Mouse (Mus musculus) cerebellum, adult 2 months (tissue): ENCODE results near the gene Ano4.

Experiments
- CTCF ChIP-seq: fragments of 200-500 bp; IDR thresholded peaks from 2 replicates; pipeline ENCODE4 v1.5.1; 2011; ENCODE audit warnings: low read depth, mild to moderate bottlenecking, control low read depth, low read length, moderate library complexity, borderline replicate concordance; ENCODE audit not compliant: insufficient read depth
- POLR2A ChIP-seq: fragments of 200-500 bp; IDR thresholded peaks from 2 replicates; pipeline ENCODE4 v1.6.1; 2011; ENCODE audit warnings: low read length, control low read depth, borderline replicate concordance; ENCODE audit not compliant: insufficient read depth

DNA sequence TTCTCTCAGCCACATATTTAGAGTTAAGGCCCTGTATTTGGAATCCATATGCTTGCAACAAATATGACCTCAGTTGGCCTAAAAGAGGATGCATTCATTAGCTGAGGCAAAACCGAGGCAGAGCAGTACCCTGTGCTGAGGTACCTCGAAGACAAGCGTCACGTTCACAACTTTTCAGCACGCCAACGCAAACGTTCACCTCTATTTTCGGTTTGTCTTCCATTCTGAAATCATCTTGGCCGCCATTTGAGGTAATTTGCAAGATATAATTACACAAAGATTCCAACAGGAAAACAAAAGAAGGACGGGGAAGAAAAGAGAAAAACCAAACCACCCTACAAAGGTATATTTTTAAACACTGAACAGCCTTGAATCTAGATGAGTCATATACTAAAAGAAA lies 148.1 kb downstream of the Ano4 start:
- no peak for TF ChIP-seq CTCF
- no peak for TF ChIP-seq POLR2A
